Mouse (Mus musculus): ENCODE data around the gene Ctse. TPM values are rescaled to one million over a fixed set of nuclear protein-coding genes. Genes with fewer than 3 reads are reported as not detected.

Gene Ctse
- polyA plus RNA-seq (2015; fragmentation: Nextera tagmentation; extraction: Ambion mirVana) = 25.2 and 29.9 TPM in 2 replicates

GRCm38 (mm10) chr1:131637791-131638540 lies at the start of gene Ctse:
Ctse (plus strand) TSS chr1:131638306.
- Histone ChIP-seq H3K27ac (replicated peaks) (peak within 1 kb of the TSS; percentile 92), H3K27me3 (no peaks in the 10 kb centered on the region), H3K36me3 (replicated peaks) (peaks cover 15% of the 10 kb centered on the region), H3K9me3 (replicated peaks) (0 out of 2 replicates have a peak, but pooled peaks cover 4% of the 10 kb centered on the region), H3K4me3 (replicated peaks) (peak within 1 kb of the TSS; percentile 66), H3K4me1 (replicated peaks) (peaks cover 24% of the 10 kb centered on the region), H3K9ac (peak within 1 kb of the TSS; percentile 58), H3K4me2 (peak within 1 kb of the TSS; percentile 67)
- WGBS (ENCODE audit: insufficient replicate concordance) = 12% methylated on average over 9 of the region's 9 CpGs
- peak; percentile 98 for ATAC-seq (ENCODE audit: insufficient read depth)

GRCm38 (mm10) chr1:131598905-131599304 lies 39.2 kb upstream of the Ctse start, which contains the start of gene Avpr1b:
Avpr1b (plus strand) TSS chr1:131599239.
- Histone ChIP-seq H3K27me3 (peaks cover 42% of the 10 kb centered on the region), H3K4me3 (replicated peaks) (no peak within 1 kb of the TSS), H3K9me3 (replicated peaks) (no peaks in the 10 kb centered on the region), H3K36me3 (replicated peaks) (no peaks in the 10 kb centered on the region), H3K27ac (replicated peaks) (no peak within 1 kb of the TSS), H3K4me1 (replicated peaks) (no peaks in the 10 kb centered on the region), H3K9ac (no peak within 1 kb of the TSS), H3K4me2 (no peak within 1 kb of the TSS)
- 27% methylated on average over 12 of the region's 12 CpGs for whole genome bisulfite sequencing (ENCODE audit: insufficient replicate concordance)
- ATAC-seq (ENCODE audit: insufficient read depth) = no peak

DNA sequence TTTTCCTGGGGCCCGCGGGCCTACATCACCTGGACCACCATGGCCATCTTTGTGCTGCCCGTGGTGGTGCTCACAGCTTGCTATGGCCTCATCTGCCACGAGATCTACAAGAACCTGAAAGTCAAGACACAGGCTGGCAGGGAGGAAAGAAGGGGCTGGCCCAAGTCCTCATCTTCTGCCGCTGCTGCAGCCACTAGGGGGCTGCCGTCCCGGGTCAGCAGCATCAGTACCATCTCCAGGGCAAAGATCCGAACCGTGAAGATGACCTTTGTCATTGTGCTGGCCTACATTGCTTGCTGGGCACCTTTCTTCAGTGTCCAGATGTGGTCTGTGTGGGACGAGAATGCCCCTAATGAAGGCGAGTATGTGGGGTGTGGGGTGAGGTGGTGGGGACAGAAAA lies 37.8 kb upstream of the Ctse start:
- Histone ChIP-seq H3K4me2 (no peak overlapping the region), H3K4me3 (replicated peaks) (no peak overlapping the region), H3K9ac (no peak overlapping the region), H3K9me3 (replicated peaks) (no peaks in the 10 kb centered on the region), H3K27me3 (peaks cover 42% of the 10 kb centered on the region), H3K36me3 (replicated peaks) (no peaks in the 10 kb centered on the region), H3K27ac (replicated peaks) (no peak overlapping the region), H3K4me1 (replicated peaks) (no peaks in the 10 kb centered on the region)
- 26% methylated on average over 11 of the region's 11 CpGs for WGBS (ENCODE audit: insufficient replicate concordance)
- no peak for ATAC-seq (ENCODE audit: insufficient read depth)

- Histone ChIP-seq H3K36me3 (replicated peaks) (no peaks in the 10 kb centered on the region), H3K4me3 (replicated peaks) (no peak overlapping the region), H3K9me3 (replicated peaks) (no peaks in the 10 kb centered on the region), H3K27me3 (peaks cover 13% of the 10 kb centered on the region; the same call in 1 of the 2 replicates), H3K9ac (no peak overlapping the region), H3K4me1 (replicated peaks) (no peaks in the 10 kb centered on the region), H3K27ac (replicated peaks) (no peak overlapping the region), H3K4me2 (no peak overlapping the region)
- no peak for ATAC-seq (ENCODE audit: insufficient read depth)
- 53% methylated on average over 2 of the region's 2 CpGs for WGBS (ENCODE audit: insufficient replicate concordance)
Observed at GRCm38 (mm10) chr1:131606719-131607118, 31.4 kb upstream of the Ctse start.

GRCm38 (mm10) chr1:131612556-131613155 lies 25.4 kb upstream of the Ctse start:
- H3K4me3 ChIP-seq (replicated peaks) = no peak overlapping the region; the same call in 1 of the 2 replicates
- peak overlapping the region; percentile 49; the same call in 1 of the 2 replicates for H3K27ac ChIP-seq (replicated peaks)
- H3K4me1 ChIP-seq (replicated peaks) = peaks cover 45% of the 10 kb centered on the region
- no peaks in the 10 kb centered on the region for H3K36me3 ChIP-seq (replicated peaks)
- peaks cover 3% of the 10 kb centered on the region; the same call in 1 of the 2 replicates for H3K27me3 ChIP-seq
- no peak overlapping the region for H3K9ac ChIP-seq
- peak overlapping the region; percentile 11; the same call in 1 of the 2 replicates for H3K4me2 ChIP-seq
- H3K9me3 ChIP-seq (replicated peaks) = no peaks in the 10 kb centered on the region
- peak; percentile 20 for ATAC-seq (ENCODE audit: insufficient read depth)
- WGBS (ENCODE audit: insufficient replicate concordance) = 57% methylated on average over 4 of the region's 4 CpGs

DNA sequence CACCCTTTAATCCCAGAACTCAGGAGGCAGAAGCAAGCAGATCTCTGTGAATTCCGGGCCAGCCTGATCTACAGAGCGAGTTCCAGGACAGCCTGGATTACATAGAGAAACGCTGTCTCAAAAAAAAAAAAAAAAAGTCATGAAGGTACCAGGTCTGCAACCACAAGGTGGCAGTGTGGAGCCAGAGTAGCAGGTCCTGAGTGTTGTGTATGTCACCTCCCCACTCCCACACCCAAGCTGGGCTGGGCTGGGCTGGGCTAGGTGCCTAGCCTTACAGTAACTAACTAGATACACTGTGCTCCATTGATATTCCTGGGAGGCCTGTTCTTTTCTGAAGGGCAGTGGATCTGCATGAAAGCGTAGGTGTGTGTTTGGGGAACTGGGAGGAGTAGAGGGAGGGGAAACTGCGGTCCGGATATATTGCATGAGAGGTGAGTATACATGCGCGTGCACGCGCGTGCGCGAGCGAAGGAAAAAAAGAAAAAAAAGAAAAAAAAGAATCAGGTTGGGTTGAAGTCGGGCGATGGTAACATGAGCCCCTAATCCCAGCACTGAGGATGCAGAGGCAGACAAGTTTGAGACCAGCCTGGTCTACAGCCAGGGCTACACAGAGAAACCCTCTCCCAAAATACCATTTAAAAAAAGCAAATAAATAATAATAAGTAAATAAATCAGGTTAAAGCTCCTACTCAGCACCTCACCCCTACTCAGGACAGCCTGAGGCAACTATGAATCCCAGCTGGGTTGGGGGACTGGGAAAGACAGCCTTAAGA lies 24.6 kb upstream of the Ctse start:
- Histone ChIP-seq H3K9me3 (replicated peaks) (no peaks in the 10 kb centered on the region), H3K4me2 (peak overlapping the region; percentile 33), H3K4me1 (replicated peaks) (peaks cover 51% of the 10 kb centered on the region), H3K9ac (no peak overlapping the region), H3K27ac (replicated peaks) (peak overlapping the region; percentile 31; the same call in 1 of the 2 replicates), H3K36me3 (replicated peaks) (no peaks in the 10 kb centered on the region), H3K27me3 (peaks cover 3% of the 10 kb centered on the region; the same call in 1 of the 2 replicates), H3K4me3 (replicated peaks) (no peak overlapping the region)
- WGBS (ENCODE audit: insufficient replicate concordance) = 59% methylated on average over 16 of the region's 16 CpGs
- ATAC-seq (ENCODE audit: insufficient read depth) = peak; percentile 81

GRCm38 (mm10) chr1:131614641-131615040 lies 23.5 kb upstream of the Ctse start:
- Histone ChIP-seq H3K4me1 (replicated peaks) (peaks cover 51% of the 10 kb centered on the region), H3K9me3 (replicated peaks) (no peaks in the 10 kb centered on the region), H3K36me3 (replicated peaks) (no peaks in the 10 kb centered on the region), H3K27me3 (no peaks in the 10 kb centered on the region), H3K4me2 (no peak overlapping the region), H3K4me3 (replicated peaks) (no peak overlapping the region), H3K9ac (no peak overlapping the region), H3K27ac (replicated peaks) (peak overlapping the region; percentile 31; the same call in 1 of the 2 replicates)
- WGBS (ENCODE audit: insufficient replicate concordance) = 66% methylated on average over 6 of the region's 6 CpGs
- ATAC-seq (ENCODE audit: insufficient read depth) = no peak

DNA sequence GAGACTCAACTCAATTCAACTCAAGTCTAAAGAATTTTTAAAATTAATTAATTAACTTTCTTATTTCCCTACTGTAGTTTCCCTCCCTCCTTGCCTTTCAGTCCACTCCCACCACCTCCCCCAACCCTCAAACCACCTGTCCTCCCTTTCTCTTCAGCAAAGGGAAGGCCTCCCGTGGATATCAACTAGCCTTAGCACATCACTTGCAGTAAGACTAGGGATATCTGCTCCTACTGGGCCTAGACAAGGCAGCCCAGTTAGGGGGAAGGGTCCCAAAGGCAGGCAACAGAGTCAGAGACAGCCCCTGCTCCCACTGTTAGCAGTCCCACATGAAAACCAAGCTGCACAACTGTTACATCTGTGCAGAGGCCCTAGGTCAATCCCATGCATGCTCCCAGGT lies 22.0 kb upstream of the Ctse start:
- Histone ChIP-seq H3K9me3 (replicated peaks) (no peaks in the 10 kb centered on the region), H3K4me2 (peak overlapping the region; percentile 38)

DNA sequence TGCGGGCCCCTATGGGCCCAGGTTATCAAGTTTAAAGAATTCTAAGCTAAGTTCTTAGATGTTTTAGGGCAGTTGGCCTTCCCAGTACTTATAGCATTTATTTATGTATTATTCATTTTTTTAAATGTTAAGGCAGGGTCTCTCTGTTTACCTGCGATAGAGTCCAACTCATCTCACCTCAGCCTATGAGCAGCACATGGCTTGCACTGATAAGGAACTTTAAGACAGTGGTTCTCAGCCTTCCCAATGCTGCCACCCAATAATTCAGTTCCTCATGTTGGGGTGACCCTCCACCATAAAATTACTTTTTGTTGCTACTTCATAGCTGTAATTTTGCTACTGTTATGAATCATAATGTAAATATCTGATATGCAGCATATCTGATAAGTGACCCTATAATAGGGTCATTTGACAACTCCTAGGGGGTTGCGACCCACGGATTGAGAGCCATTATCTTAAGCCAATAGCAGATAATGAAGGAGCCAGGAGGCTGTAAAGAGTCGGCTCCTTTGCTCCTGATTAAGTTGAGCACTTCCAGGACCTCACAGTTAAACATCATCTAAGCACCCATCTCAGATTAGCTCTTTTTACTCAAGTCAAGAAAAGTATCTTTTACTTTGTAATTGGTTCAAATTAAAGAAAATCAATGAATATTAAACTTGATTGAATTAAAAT lies 21.4 kb upstream of the Ctse start:
- peak overlapping the region; percentile 38 for H3K4me2 ChIP-seq
- H3K27ac ChIP-seq (replicated peaks) = peak overlapping the region; percentile 72

More for the DNA sequence above, 22.0 kb upstream of the Ctse start:
- no peaks in the 10 kb centered on the region for H3K27me3 ChIP-seq
- peak overlapping the region; percentile 72 for H3K27ac ChIP-seq (replicated peaks)
- H3K9ac ChIP-seq = no peak overlapping the region
- no peak for ATAC-seq (ENCODE audit: insufficient read depth)
- no peaks in the 10 kb centered on the region for H3K36me3 ChIP-seq (replicated peaks)
- no peak overlapping the region for H3K4me3 ChIP-seq (replicated peaks)
- 74% methylated on average over 1 of the region's 1 CpGs for WGBS (ENCODE audit: insufficient replicate concordance)
- H3K4me1 ChIP-seq (replicated peaks) = peaks cover 61% of the 10 kb centered on the region

GRCm38 (mm10) chr1:131618576-131618975 lies 19.5 kb upstream of the Ctse start:
- ATAC-seq (ENCODE audit: insufficient read depth) = no peak
- Histone ChIP-seq H3K36me3 (replicated peaks) (no peaks in the 10 kb centered on the region), H3K4me2 (no peak overlapping the region), H3K9me3 (replicated peaks) (no peaks in the 10 kb centered on the region), H3K4me3 (replicated peaks) (no peak overlapping the region), H3K9ac (no peak overlapping the region), H3K27me3 (no peaks in the 10 kb centered on the region), H3K27ac (replicated peaks) (no peak overlapping the region), H3K4me1 (replicated peaks) (peaks cover 50% of the 10 kb centered on the region)
- 71% methylated on average over 1 of the region's 1 CpGs for WGBS (ENCODE audit: insufficient replicate concordance)

More for the DNA sequence above, 21.4 kb upstream of the Ctse start:
- Histone ChIP-seq H3K4me1 (replicated peaks) (peaks cover 62% of the 10 kb centered on the region), H3K4me3 (replicated peaks) (no peak overlapping the region), H3K9ac (no peak overlapping the region), H3K27me3 (no peaks in the 10 kb centered on the region), H3K36me3 (replicated peaks) (no peaks in the 10 kb centered on the region), H3K9me3 (replicated peaks) (no peaks in the 10 kb centered on the region)
- WGBS (ENCODE audit: insufficient replicate concordance) = 32% methylated on average over 5 of the region's 5 CpGs
- ATAC-seq (ENCODE audit: insufficient read depth) = peak; percentile 73

All from liver, embryonic 15.5 days (tissue).